Mouse (Mus musculus) kidney, embryonic 14.5 days (tissue): ENCODE measurements at regions not wholly inside any gene's neighbourhood (a gene's known extent, or its start where the extent isn't known, plus 50 kb on each side); places are given as distances from the start of the nearest gene placed in this dataset.

Source experiments
- ATAC-seq: fragments of 200-750 bp; cut with Nextera tagmentation; 2 replicates; pipeline ENCODE4 v1.8.0; 2017; ENCODE audit warnings: moderate number of reproducible peaks, mild to moderate bottlenecking, moderate TSS enrichment, moderate library complexity; ENCODE audit not compliant: low FRiP score, low TSS enrichment
- H3K27ac ChIP-seq: fragments of 300-500 bp; sonication (generic); 2 replicates; pipeline ENCODE4 v1.5.1; 2014; ENCODE audit warnings: low read depth, mild to moderate bottlenecking, low read length, moderate library complexity, mixed read lengths
- H3K27me3 ChIP-seq: fragments of 300-500 bp; sonication (generic); 2 replicates; pipeline ENCODE4 v1.6.1; 2014; ENCODE audit warnings: mild to moderate bottlenecking, low read length; ENCODE audit not compliant: control insufficient read depth, insufficient read depth
- H3K36me3 ChIP-seq: fragments of 300-500 bp; sonication (generic); 2 replicates; pipeline ENCODE4 v1.6.1; 2014; ENCODE audit warnings: low read length, mixed read lengths; ENCODE audit not compliant: control insufficient read depth, insufficient read depth
- H3K4me1 ChIP-seq: fragments of 300-500 bp; sonication (generic); 2 replicates; pipeline ENCODE4 v1.6.1; 2014; ENCODE audit warnings: low read length, mixed read lengths; ENCODE audit not compliant: control insufficient read depth, insufficient read depth
- H3K4me2 ChIP-seq: fragments of 300-500 bp; sonication (generic); replicated peaks from 2 replicates; pipeline ENCODE4 v1.6.1; 2014; ENCODE audit warnings: low read depth, mild to moderate bottlenecking, low read length
- H3K4me3 ChIP-seq: fragments of 300-500 bp; sonication (generic); 2 replicates; pipeline ENCODE4 v1.5.1; 2014; ENCODE audit warnings: mild to moderate bottlenecking, low read length
- H3K9ac ChIP-seq: fragments of 300-500 bp; sonication (generic); 2 replicates; pipeline ENCODE4 v1.6.1; 2014; ENCODE audit warnings: low read depth, mild to moderate bottlenecking, low read length, moderate library complexity
- H3K9me3 ChIP-seq: fragments of 300-500 bp; sonication (generic); 2 replicates; pipeline ENCODE4 v1.6.1; 2016; ENCODE audit warnings: low read length; ENCODE audit not compliant: control insufficient read depth
- WGBS: fragments of 180-500 bp; shearing (Covaris S2); extraction: QIAGEN DNeasy Blood & Tissue Kit; methylation state at CpG from one replicate; pipeline ENCODE4 v1.1.7; 2014; 5-methylcytosine and 5-hydroxymethylcytosine counted together

- no peaks in the 10 kb centered on the region for H3K4me1 ChIP-seq
- WGBS = 50% methylated on average over 10 of the region's 10 CpGs
- no peaks in the 10 kb centered on the region for H3K9me3 ChIP-seq
- no peak overlapping the region for H3K4me2 ChIP-seq
- no peak for ATAC-seq
- H3K36me3 ChIP-seq = no peaks in the 10 kb centered on the region
- no peaks in the 10 kb centered on the region for H3K27me3 ChIP-seq
- no peak overlapping the region for H3K4me3 ChIP-seq
- H3K27ac ChIP-seq = no peak overlapping the region
- no peak overlapping the region for H3K9ac ChIP-seq
These were observed 521.6 kb downstream of the Dok5 start for GRCm38 (mm10) chr2:171253194-171253593.

GRCm38 (mm10) chr2:171245391-171245790, 513.8 kb downstream of the Dok5 start:
- WGBS = 72% methylated on average over 4 of the region's 4 CpGs
- Histone ChIP-seq H3K27ac (no peak overlapping the region), H3K9ac (no peak overlapping the region), H3K36me3 (no peaks in the 10 kb centered on the region), H3K9me3 (no peaks in the 10 kb centered on the region), H3K4me2 (no peak overlapping the region), H3K4me1 (no peaks in the 10 kb centered on the region), H3K4me3 (no peak overlapping the region), H3K27me3 (no peaks in the 10 kb centered on the region)
- no peak for ATAC-seq

GRCm38 (mm10) chr2:171242356-171242755, 510.7 kb downstream of the Dok5 start:
- Histone ChIP-seq H3K4me2 (no peak overlapping the region), H3K27me3 (no peaks in the 10 kb centered on the region), H3K36me3 (no peaks in the 10 kb centered on the region), H3K9ac (no peak overlapping the region), H3K27ac (no peak overlapping the region), H3K4me1 (no peaks in the 10 kb centered on the region), H3K4me3 (no peak overlapping the region), H3K9me3 (no peaks in the 10 kb centered on the region)
- no peak for ATAC-seq
- 78% methylated on average over 5 of the region's 5 CpGs for WGBS

DNA sequence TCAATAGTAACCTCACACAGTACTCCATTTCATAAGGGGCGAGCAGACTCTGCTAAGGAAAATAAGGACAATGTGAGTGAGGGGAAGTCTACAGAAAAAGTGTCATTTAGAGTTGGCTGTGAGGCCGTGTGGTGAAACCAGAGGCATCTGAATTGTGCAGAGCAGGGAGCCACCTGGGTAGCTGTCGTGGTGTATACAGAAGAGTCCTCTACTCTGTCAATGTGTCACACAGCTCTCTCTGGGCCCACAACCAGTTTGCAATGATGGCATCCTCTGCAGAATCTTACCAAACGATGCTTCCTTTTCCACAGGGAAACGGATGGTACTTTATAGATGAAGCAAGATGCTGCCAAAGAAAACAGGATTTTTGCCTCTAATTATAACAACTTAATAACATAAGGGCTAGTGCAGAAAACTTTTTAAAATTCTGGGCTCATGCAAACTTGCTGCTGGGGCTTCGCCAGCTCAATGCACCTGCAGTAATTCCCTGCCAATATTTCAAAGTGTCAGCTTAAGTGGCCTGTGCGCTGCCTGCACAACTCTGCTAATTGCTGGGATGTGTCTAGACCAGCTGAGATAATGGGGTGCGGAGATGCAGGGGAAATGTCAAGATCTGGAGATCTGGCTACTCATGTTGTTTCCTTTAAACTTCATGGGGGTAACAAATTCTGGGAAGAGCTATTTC, 505.8 kb downstream of the Dok5 start:
- ATAC-seq = no peak
- H3K4me3 ChIP-seq = no peak overlapping the region
- H3K27ac ChIP-seq = no peak overlapping the region
- no peaks in the 10 kb centered on the region for H3K4me1 ChIP-seq
- no peak overlapping the region for H3K9ac ChIP-seq
- no peaks in the 10 kb centered on the region for H3K9me3 ChIP-seq
- no peaks in the 10 kb centered on the region for H3K36me3 ChIP-seq
- no peak overlapping the region for H3K4me2 ChIP-seq
- 50% methylated on average over 8 of the region's 8 CpGs for WGBS
- H3K27me3 ChIP-seq = no peaks in the 10 kb centered on the region

- Histone ChIP-seq H3K9ac (no peak overlapping the region), H3K36me3 (no peaks in the 10 kb centered on the region), H3K4me3 (no peak overlapping the region), H3K9me3 (no peaks in the 10 kb centered on the region), H3K4me1 (no peaks in the 10 kb centered on the region), H3K27me3 (no peaks in the 10 kb centered on the region), H3K4me2 (no peak overlapping the region), H3K27ac (no peak overlapping the region)
- no peak for ATAC-seq
These were observed 501.2 kb downstream of the Dok5 start for GRCm38 (mm10) chr2:171232812-171233211.

- Histone ChIP-seq H3K4me2 (no peak overlapping the region), H3K9me3 (no peaks in the 10 kb centered on the region), H3K4me1 (no peaks in the 10 kb centered on the region), H3K9ac (no peak overlapping the region), H3K4me3 (no peak overlapping the region), H3K36me3 (no peaks in the 10 kb centered on the region), H3K27me3 (no peaks in the 10 kb centered on the region), H3K27ac (no peak overlapping the region)
- no peak for ATAC-seq
- 81% methylated on average over 7 of the region's 7 CpGs for WGBS
These were observed 499.9 kb downstream of the Dok5 start for GRCm38 (mm10) chr2:171231288-171232050.

GRCm38 (mm10) chr2:171230536-171230935, 498.9 kb downstream of the Dok5 start:
- H3K27me3 ChIP-seq = no peaks in the 10 kb centered on the region
- H3K4me2 ChIP-seq = no peak overlapping the region
- H3K4me1 ChIP-seq = no peaks in the 10 kb centered on the region
- no peak for ATAC-seq
- no peaks in the 10 kb centered on the region for H3K9me3 ChIP-seq
- 55% methylated on average over 12 of the region's 12 CpGs for WGBS
- H3K36me3 ChIP-seq = no peaks in the 10 kb centered on the region
- no peak overlapping the region for H3K9ac ChIP-seq
- H3K27ac ChIP-seq = no peak overlapping the region
- H3K4me3 ChIP-seq = no peak overlapping the region

- ATAC-seq = no peak
- Histone ChIP-seq H3K27me3 (no peaks in the 10 kb centered on the region), H3K4me1 (no peaks in the 10 kb centered on the region), H3K9ac (no peak overlapping the region), H3K4me2 (no peak overlapping the region), H3K36me3 (no peaks in the 10 kb centered on the region), H3K4me3 (no peak overlapping the region), H3K9me3 (no peaks in the 10 kb centered on the region), H3K27ac (no peak overlapping the region)
- 48% methylated on average over 3 of the region's 3 CpGs for WGBS
These were observed 496.6 kb downstream of the Dok5 start for GRCm38 (mm10) chr2:171228229-171228628.

GRCm38 (mm10) chr2:171213792-171214191, 482.2 kb downstream of the Dok5 start:
- ATAC-seq = no peak
- Histone ChIP-seq H3K27ac (no peak overlapping the region), H3K4me1 (no peaks in the 10 kb centered on the region), H3K9ac (no peak overlapping the region), H3K4me3 (no peak overlapping the region), H3K4me2 (no peak overlapping the region), H3K27me3 (no peaks in the 10 kb centered on the region), H3K9me3 (no peaks in the 10 kb centered on the region), H3K36me3 (no peaks in the 10 kb centered on the region)
- WGBS = 82% methylated on average over 6 of the region's 6 CpGs
